Mouse (Mus musculus): ENCODE results near the gene Col4a3bp. TPM values are rescaled to one million over a fixed set of nuclear protein-coding genes. Genes with fewer than 3 reads are reported as not detected.

Col4a3bp gene
- 17.1 and 26.7 TPM in 2 replicates for polyA plus RNA-seq (2012; rRNA removed)

GRCm38 (mm10) chr13:96542081-96542889, at the start of gene Col4a3bp, which contains the start of gene Polk:
Gene Col4a3bp, plus strand, starts transcription at chr13:96542618.
Gene Polk, minus strand, starts transcription at chr13:96542579.

GRCm38 (mm10) chr13:96670406-96671077, 128.1 kb downstream of the Col4a3bp start, which contains the start of gene Hmgcr:
Gene Hmgcr, minus strand, starts transcription at chr13:96670936.

Other genes starting within 250 kb of the Col4a3bp start
- gene Poc5, start 154.3 kb upstream of the Col4a3bp start, polyA plus RNA-seq (2012; rRNA removed), result 5.3 and 5.9 TPM in 2 replicates
- 0.20 and 0.23 TPM in 2 replicates for gene Ankdd1b, start 71.4 kb upstream of the Col4a3bp start, polyA plus RNA-seq (2012; rRNA removed)
- gene Gm17622, start 51.9 kb upstream of the Col4a3bp start, polyA plus RNA-seq (2012; rRNA removed), result not detected in 2 replicates
- gene Polk, start within 50 bp of the Col4a3bp start, polyA plus RNA-seq (2012; rRNA removed), result 0.80 and 0.86 TPM in 2 replicates
- gene Hmgcr, start 128.3 kb downstream of the Col4a3bp start, polyA plus RNA-seq (2012; rRNA removed), result 24.3 and 27.0 TPM in 2 replicates
- not detected in 2 replicates for gene Ankrd31, start 205.7 kb downstream of the Col4a3bp start, polyA plus RNA-seq (2012; rRNA removed)

All from ovary, adult 2 months (tissue).